Mouse (Mus musculus) erythroblast, embryonic 14.5 days (primary cell): ENCODE results near the gene Lmln.

Experiments used
- GATA1 ChIP-seq: IDR thresholded peaks from 2 replicates; pipeline ENCODE4 v1.6.1; 2012; ENCODE audit warnings: low read length, inconsistent platforms, mixed read lengths
- TAL1 ChIP-seq: IDR thresholded peaks from 3 replicates; pipeline ENCODE4 v1.6.1; 2012; ENCODE audit warnings: low read length, inconsistent platforms, mixed read lengths

DNA sequence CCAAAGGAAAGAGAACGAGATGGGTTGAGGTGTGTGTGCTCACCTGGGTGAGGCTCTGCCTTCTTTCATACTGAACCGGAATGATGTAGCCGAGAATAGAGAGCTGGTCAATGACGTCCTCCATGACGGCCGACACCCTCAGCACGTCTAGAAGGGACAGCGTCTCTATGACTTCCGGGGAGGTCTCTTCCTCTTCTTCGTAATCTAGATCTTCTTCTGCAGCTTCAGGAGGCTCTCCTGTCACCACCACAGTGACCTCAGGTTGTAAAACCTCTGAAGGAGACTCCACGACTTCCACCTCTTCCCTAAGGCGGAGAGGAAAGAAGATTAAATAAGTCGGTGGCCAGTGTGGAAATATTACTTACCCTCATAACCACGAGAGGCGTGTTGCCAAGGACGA lies 12.5 kb upstream of the Lmln start:
- TF ChIP-seq GATA1 (no peak), TAL1 (no peak)
